Comparison of ENCODE assay signal across 11 mouse cellular contexts in the genomic region with DNA sequence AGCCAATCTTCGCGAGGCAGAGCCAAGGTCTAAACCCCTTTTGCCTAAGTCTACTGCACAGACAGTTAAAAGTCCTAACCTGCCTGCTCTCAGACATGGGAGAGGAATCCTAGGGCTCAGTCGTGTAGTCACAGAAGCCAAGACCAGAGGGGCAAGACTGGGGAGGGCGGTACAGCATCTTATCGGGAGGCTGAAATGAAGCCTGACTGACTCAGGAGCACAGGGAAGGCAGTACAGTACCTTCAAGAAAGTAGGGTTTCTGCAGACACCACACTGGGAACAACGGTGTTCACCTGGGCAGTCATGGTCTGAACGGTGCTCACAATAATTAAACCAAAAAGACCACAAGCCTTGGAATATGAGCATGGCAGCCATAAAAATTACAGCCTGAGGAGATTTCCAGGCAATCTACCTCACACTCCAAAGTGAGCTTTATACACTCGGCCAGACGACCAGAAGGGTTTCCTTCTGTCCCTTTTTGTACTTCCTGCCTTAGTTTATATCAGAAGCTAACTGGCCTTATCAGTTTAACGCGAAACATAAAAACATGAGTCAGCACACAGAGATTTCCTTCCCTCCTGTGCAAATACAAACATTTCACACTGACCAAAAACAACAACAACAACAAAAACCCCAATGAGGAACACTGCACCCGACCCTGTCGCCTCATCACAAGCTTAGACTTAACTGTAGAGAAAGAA. TPM values are rescaled to one million over a fixed set of nuclear protein-coding genes. Genes with fewer than 3 reads are reported as not detected.
DNase-seq lines count a peak whose midpoint lies in the region; ATAC-seq and TF ChIP-seq lines count a peak whose summit lies in the region.
"Had no signal": no experiment of that assay in that cellular context is flagged by ENCODE, and none has a peak within 500 bp of the region (broad histone marks: within the 10 kb centered on the region; RNA-seq: fewer than 3 reads in every experiment).

No protein-coding gene starts in this region.

- no peak for DNase-seq in kidney, adult 11 months
- DNase-seq in liver, postnatal 0 days = no peak
- DNase-seq in layer of hippocampus, adult 11-12 months (ENCODE audit: low spot score) = no peak
- no peak for DNase-seq in Muller cell, postnatal 12 days (ENCODE audit: inconsistent ontology term)
- DNase-seq: adrenal gland, postnatal 36 days; midbrain, embryonic 14.5 days; thymus, postnatal 25 days had no signal

- H3K4me1 ChIP-seq in kidney, embryonic 15.5 days = peaks cover 48% of the 10 kb centered on the region
- peaks cover 47% of the 10 kb centered on the region for H3K4me1 ChIP-seq in bone marrow macrophage, adult 2 months (ENCODE audit: control insufficient read depth, insufficient read depth, low read length)
- H3K4me1 ChIP-seq in heart, embryonic 14.5 days (ENCODE audit: control insufficient read depth in 2 of 2, insufficient read depth in 2 of 2, low read length in 2 of 2) = peaks cover 13 to 43% of the 10 kb centered on the region in 2 experiments
- peaks cover 38% of the 10 kb centered on the region for H3K4me1 ChIP-seq in liver, postnatal 0 days (ENCODE audit: insufficient read depth)
- peaks cover 11% of the 10 kb centered on the region for H3K4me1 ChIP-seq in hindbrain, embryonic 16.5 days (ENCODE audit: control insufficient read depth, insufficient read depth, low read depth, low read length)

- H3K4me2 ChIP-seq in kidney, embryonic 15.5 days = 0 out of 2 replicates have a peak overlapping the region, but pooled peaks have one; percentile 15
- H3K4me2 ChIP-seq in heart, embryonic 14.5 days (ENCODE audit: low read length) = peak overlapping the region; percentile 37
- H3K4me2 ChIP-seq in liver, postnatal 0 days (ENCODE audit: low read depth, low read length) = peak overlapping the region; percentile 61
- H3K4me2 ChIP-seq in hindbrain, embryonic 16.5 days (ENCODE audit: low read length) = no peak overlapping the region

- peaks cover 26% of the 10 kb centered on the region for H3K36me3 ChIP-seq in kidney, embryonic 15.5 days
- H3K36me3 ChIP-seq in heart, embryonic 14.5 days (ENCODE audit: control insufficient read depth, insufficient read depth, low read length) = peaks cover 23% of the 10 kb centered on the region
- H3K36me3 ChIP-seq in liver, postnatal 0 days (replicated peaks; ENCODE audit: insufficient read depth, low read length) = peaks cover 10% of the 10 kb centered on the region; the same call in 1 of the 2 replicates
- peaks cover under 1% of the 10 kb centered on the region for H3K36me3 ChIP-seq in hindbrain, embryonic 16.5 days (ENCODE audit: control insufficient read depth, insufficient read depth, low read length)

- TF ChIP-seq CTCF in bone marrow macrophage, adult 2 months (IDR thresholded peaks at IDR 0.05; ENCODE audit: low read depth, low read length) = no peak
- TF ChIP-seq CTCF in liver, postnatal 0 days (IDR thresholded peaks at IDR 0.05; ENCODE audit: low read depth) = no peak

- 43% methylated on average over 13 of the region's 13 CpGs for WGBS in kidney, embryonic 15.5 days
- 37% methylated on average over 13 of the region's 13 CpGs for WGBS in heart, embryonic 14.5 days
- WGBS in liver, postnatal 0 days (ENCODE audit: insufficient replicate concordance) = 21% methylated on average over 13 of the region's 13 CpGs
- 78% methylated on average over 13 of the region's 13 CpGs for WGBS in hindbrain, embryonic 16.5 days

- no peak for TF ChIP-seq EP300 in liver, postnatal 0 days (IDR thresholded peaks at IDR 0.05; ENCODE audit: low read depth)

- TF ChIP-seq POLR2A in bone marrow macrophage, adult 2 months (IDR thresholded peaks at IDR 0.05; ENCODE audit: borderline replicate concordance, low read depth, low read length) = no peak

- no peak overlapping the region for H3K4me3 ChIP-seq in kidney, embryonic 15.5 days (replicated peaks)
- peak overlapping the region; percentile 35 for H3K4me3 ChIP-seq in bone marrow macrophage, adult 2 months (ENCODE audit: insufficient read depth, low read length)
- no peak overlapping the region for H3K4me3 ChIP-seq in heart, embryonic 14.5 days (ENCODE audit: control insufficient read depth in 1 of 2, insufficient read depth in 1 of 2, low read depth in 1 of 2, low read length in 2 of 2)
- H3K4me3 ChIP-seq in liver, postnatal 0 days (ENCODE audit: low read depth, low read length) = peak overlapping the region; percentile 22
- H3K4me3 ChIP-seq in hindbrain, embryonic 16.5 days (ENCODE audit: low read length) = no peak overlapping the region

- H3K27me3 ChIP-seq in kidney, embryonic 15.5 days = no peaks in the 10 kb centered on the region
- no peaks in the 10 kb centered on the region for H3K27me3 ChIP-seq in heart, embryonic 14.5 days (ENCODE audit: control insufficient read depth, insufficient read depth, low read length)
- no peaks in the 10 kb centered on the region for H3K27me3 ChIP-seq in liver, postnatal 0 days (ENCODE audit: insufficient read depth, low read length)
- H3K27me3 ChIP-seq in hindbrain, embryonic 16.5 days (replicated peaks; ENCODE audit: control insufficient read depth, insufficient read depth, low read length) = no peaks in the 10 kb centered on the region

- no peak for ATAC-seq in kidney, embryonic 15.5 days (replicated peaks; ENCODE audit: low FRiP score)
- no peak for ATAC-seq in heart, embryonic 14.5 days (ENCODE audit: insufficient number of reproducible peaks, insufficient read depth, low FRiP score, low read depth)
- ATAC-seq in liver, postnatal 0 days = peak; percentile 16; the same call in 1 of the 2 replicates
- no peak for ATAC-seq in hindbrain, embryonic 16.5 days

- H3K9me3 ChIP-seq in kidney, embryonic 15.5 days (replicated peaks) = no peaks in the 10 kb centered on the region
- no peaks in the 10 kb centered on the region for H3K9me3 ChIP-seq in heart, embryonic 14.5 days (ENCODE audit: control insufficient read depth, low read length)
- no peaks in the 10 kb centered on the region for H3K9me3 ChIP-seq in liver, postnatal 0 days (ENCODE audit: low read length)
- H3K9me3 ChIP-seq in hindbrain, embryonic 16.5 days (ENCODE audit: control insufficient read depth, low read length) = no peaks in the 10 kb centered on the region

- H3K27ac ChIP-seq in kidney, embryonic 15.5 days = peak overlapping the region; percentile 66
- H3K27ac ChIP-seq in bone marrow macrophage, adult 2 months (ENCODE audit: insufficient read depth, low read depth, low read length) = peak overlapping the region; percentile 81
- H3K27ac ChIP-seq in heart, embryonic 14.5 days (replicated peaks in 1 of 2; ENCODE audit: control insufficient read depth in 1 of 2, insufficient read depth in 1 of 2, low read depth in 2 of 2, low read length in 2 of 2) = peak overlapping the region; percentile 68 to 71
- peak overlapping the region; percentile 76 for H3K27ac ChIP-seq in liver, postnatal 0 days (ENCODE audit: low read depth)
- no peak overlapping the region for H3K27ac ChIP-seq in hindbrain, embryonic 16.5 days (ENCODE audit: low read depth, low read length)

- H3K9ac ChIP-seq in kidney, embryonic 15.5 days = no peak overlapping the region
- H3K9ac ChIP-seq in heart, embryonic 14.5 days (ENCODE audit: low read length) = peak overlapping the region; percentile 35; the same call in 1 of the 2 replicates
- H3K9ac ChIP-seq in liver, postnatal 0 days (replicated peaks) = peak overlapping the region; percentile 22
- no peak overlapping the region for H3K9ac ChIP-seq in hindbrain, embryonic 16.5 days (ENCODE audit: low read depth, low read length)

RNA-seq across cellular contexts. Expression of a gene that starts 24.1 kb away (rescaled TPM):
- polyA plus RNA-seq in kidney, embryonic 15.5 days (2015; fragmentation: Nextera tagmentation; extraction: Ambion mirVana) = 40.0 and 41.0 TPM in 2 replicates
- 25.5 and 26.0 TPM in 2 replicates for polyA plus RNA-seq in bone marrow macrophage, adult 2 months (2012; ENCODE audit: insufficient read depth, insufficient read length, missing spikeins)
- polyA plus RNA-seq in heart, embryonic 14.5 days (2014; fragmentation: Nextera tagmentation; extraction: Ambion mirVana) = 26.1 and 27.2 TPM in 2 replicates
- polyA plus RNA-seq in liver, postnatal 0 days (2015; fragmentation: Nextera tagmentation; extraction: Ambion mirVana) = 8.0 and 9.6 TPM in 2 replicates
- 55.2 and 62.3 TPM in 2 replicates for polyA plus RNA-seq in hindbrain, embryonic 16.5 days (2015; fragmentation: Nextera tagmentation; extraction: Ambion mirVana)

Comparison
In these comparisons a context has a peak if more than half of its experiments do, and no peak if none do; other contexts are left out.
1. H3K4me3 ChIP-seq: peak in bone marrow macrophage, adult 2 months (single experiment) and liver, postnatal 0 days (single experiment); none in kidney, embryonic 15.5 days (single experiment), heart, embryonic 14.5 days (0 of 2) and hindbrain, embryonic 16.5 days (single experiment).
2. H3K9ac ChIP-seq: peak in heart, embryonic 14.5 days (single experiment) and liver, postnatal 0 days (single experiment); none in kidney, embryonic 15.5 days (single experiment) and hindbrain, embryonic 16.5 days (single experiment).